Mouse (Mus musculus) ovary, adult 2 months (tissue): Measurements from ENCODE around the gene Edil3. TPM values are rescaled to one million over a fixed set of nuclear protein-coding genes. Genes with fewer than 3 reads are reported as not detected.

ENCODE experiments used
- polyA plus RNA-seq: library from polyadenylated mRNA; depleted of rRNA; stranded (reverse); fragments of >200 nt; gene quantifications from 2 replicates; pipeline ENCODE4 v1.2.3, GENCODE M21; 2012; rRNA removed

The Edil3 gene
- polyA plus RNA-seq: 0.31 and 0.57 TPM in 2 replicates

DNA sequence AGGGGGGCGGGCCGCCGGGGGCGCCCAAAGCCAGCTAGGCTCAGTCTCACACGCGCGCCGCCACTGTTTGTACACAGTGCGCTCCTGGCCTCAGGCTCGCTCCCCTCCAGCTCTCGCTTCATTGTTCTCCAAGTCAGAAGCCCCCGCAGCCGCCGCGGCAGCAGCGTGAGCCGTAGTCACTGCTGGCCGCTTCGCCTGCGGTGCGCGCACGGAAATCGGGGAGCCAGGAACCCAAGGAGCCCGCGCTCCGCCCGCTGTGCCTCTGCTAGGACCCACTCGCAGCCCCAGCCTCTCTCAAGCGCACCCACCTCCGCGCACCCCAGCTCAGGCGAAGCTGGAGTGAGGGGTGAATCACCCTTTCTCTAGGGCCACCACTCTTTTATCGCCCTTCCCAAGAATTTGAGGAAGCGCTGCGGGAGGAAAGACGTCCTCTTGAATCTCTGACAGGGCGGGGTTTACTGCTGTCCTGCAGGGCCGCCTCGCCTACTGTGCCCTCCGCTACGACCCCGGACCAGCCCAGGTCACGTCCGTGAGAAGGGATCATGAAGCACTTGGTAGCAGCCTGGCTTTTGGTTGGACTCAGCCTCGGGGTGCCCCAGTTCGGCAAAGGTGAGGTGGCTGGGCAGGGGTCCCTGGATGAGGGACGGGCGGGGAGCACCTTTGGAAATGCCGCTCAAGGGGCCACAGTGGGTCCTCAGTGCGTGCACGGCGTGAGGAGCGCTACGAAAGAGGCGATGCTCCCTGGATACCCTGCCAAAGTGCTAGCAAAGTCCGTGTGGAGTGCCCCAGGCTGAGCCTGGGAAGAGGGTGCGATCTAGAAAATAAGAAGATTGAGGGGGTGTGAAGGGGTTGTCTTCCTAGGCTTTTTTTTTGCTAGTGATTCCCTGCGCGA, at the start of gene Edil3:
Gene Edil3 (plus strand): TSS at position 33 of the 892 bp plus-strand sequence.

